Mouse (Mus musculus): ENCODE measurements around the gene Fzr1.

- TF ChIP-seq CTCF (IDR thresholded peaks at IDR 0.05; ENCODE audit: low read depth) (peak; percentile 19; the same call in 1 of the 2 replicates), EP300 (optimal IDR thresholded peaks at IDR 0.05) (no peak)
Measured at GRCm38 (mm10) chr10:81349146-81349545, 29.2 kb downstream of the Fzr1 start.

Data from stomach, postnatal 0 days (tissue).